Mouse (Mus musculus): Measurements from ENCODE around the gene Gm11172. TPM values are rescaled to one million over a fixed set of nuclear protein-coding genes. Genes with fewer than 3 reads are reported as not detected.
"Not testable (repeated sequence)": the region's sequence is repeated elsewhere in the genome, so short reads cannot be mapped to it uniquely, and the experiment has no call there.

Gene Gm11172
- total and polyA plus RNA-seq, 2 experiments from 2014 or later: not detected

- H3K9ac ChIP-seq (replicated peaks; ENCODE audit: low read depth, low read length): no peak within 1 kb of the TSS
- H3K4me2 ChIP-seq (ENCODE audit: low read depth, low read length): no peak within 1 kb of the TSS
- H3K9me3 ChIP-seq (replicated peaks; ENCODE audit: control insufficient read depth, low read length): no peaks in the 10 kb centered on the region
- TF ChIP-seq CTCF (IDR thresholded peaks at IDR 0.05; ENCODE audit: low read depth) (no peak), EP300 (IDR thresholded peaks at IDR 0.05; ENCODE audit: low read depth) (no peak)
- H3K36me3 ChIP-seq (replicated peaks; ENCODE audit: control insufficient read depth, insufficient read depth, low read length): no peaks in the 10 kb centered on the region
- H3K4me1 ChIP-seq (ENCODE audit: control insufficient read depth, insufficient read depth): peaks cover 11% of the 10 kb centered on the region
- DNase-seq (ENCODE audit: low spot score) (no peak), ATAC-seq (ENCODE audit: insufficient read depth, low read depth) (no peak)
- H3K27ac ChIP-seq (ENCODE audit: low read depth): no peak within 1 kb of the TSS
- no peaks in the 10 kb centered on the region for H3K27me3 ChIP-seq (ENCODE audit: control insufficient read depth, insufficient read depth, low read length)
- 78% methylated on average over 9 of the region's 9 CpGs for WGBS
- no peak within 1 kb of the TSS for H3K4me3 ChIP-seq (ENCODE audit: low read depth, low read length)
Measured at GRCm38 (mm10) chr16:10790702-10791101, 22.0 kb upstream of the Gm11172 start, which contains the start of gene Prm3. TSS of gene Prm3 (minus strand) at chr16:10790914.

GRCm38 (mm10) chr16:10796034-10796433 lies 16.7 kb upstream of the Gm11172 start, which contains the start of gene Prm2:
TSS of gene Prm2 (minus strand) at chr16:10796134.
- Histone ChIP-seq H3K4me1 (ENCODE audit: control insufficient read depth, insufficient read depth) (no peaks in the 10 kb centered on the region), H3K9me3 (replicated peaks; ENCODE audit: control insufficient read depth, low read length) (no peaks in the 10 kb centered on the region), H3K27me3 (ENCODE audit: control insufficient read depth, insufficient read depth, low read length) (peaks cover 11% of the 10 kb centered on the region), H3K27ac (ENCODE audit: low read depth) (no peak within 1 kb of the TSS), H3K4me3 (ENCODE audit: low read depth, low read length) (no peak within 1 kb of the TSS), H3K9ac (replicated peaks; ENCODE audit: low read depth, low read length) (no peak within 1 kb of the TSS), H3K4me2 (ENCODE audit: low read depth, low read length) (no peak within 1 kb of the TSS), H3K36me3 (replicated peaks; ENCODE audit: control insufficient read depth, insufficient read depth, low read length) (no peaks in the 10 kb centered on the region)
- DNase-seq (ENCODE audit: low spot score) (no peak), ATAC-seq (ENCODE audit: insufficient read depth, low read depth) (no peak)
- 76% methylated on average over 6 of the region's 6 CpGs for WGBS
- TF ChIP-seq CTCF (IDR thresholded peaks at IDR 0.05; ENCODE audit: low read depth) (no peak), EP300 (IDR thresholded peaks at IDR 0.05; ENCODE audit: low read depth) (no peak)

- H3K9me3 ChIP-seq (replicated peaks; ENCODE audit: control insufficient read depth, low read length); H3K27ac ChIP-seq (ENCODE audit: low read depth); H3K4me2 ChIP-seq (ENCODE audit: low read depth, low read length); H3K4me3 ChIP-seq (ENCODE audit: low read depth, low read length); H3K9ac ChIP-seq (replicated peaks; ENCODE audit: low read depth, low read length); H3K36me3 ChIP-seq (replicated peaks; ENCODE audit: control insufficient read depth, insufficient read depth, low read length); H3K4me1 ChIP-seq (ENCODE audit: control insufficient read depth, insufficient read depth); H3K27me3 ChIP-seq (ENCODE audit: control insufficient read depth, insufficient read depth, low read length); ATAC-seq (ENCODE audit: insufficient read depth, low read depth); DNase-seq (ENCODE audit: low spot score): not testable (repeated sequence)
- 72% methylated on average over 3 of the region's 3 CpGs for WGBS
Measured at GRCm38 (mm10) chr16:10802420-10802819, 10.3 kb upstream of the Gm11172 start.

GRCm38 (mm10) chr16:10805789-10806527 lies 6.8 kb upstream of the Gm11172 start, which contains the start of gene Prm1:
TSS of gene Prm1 (minus strand) at chr16:10805839.
- H3K4me1 ChIP-seq (ENCODE audit: control insufficient read depth, insufficient read depth): no peaks in the 10 kb centered on the region
- TF ChIP-seq CTCF (IDR thresholded peaks at IDR 0.05; ENCODE audit: low read depth): no peak
- no peak for TF ChIP-seq EP300 (IDR thresholded peaks at IDR 0.05; ENCODE audit: low read depth)

GRCm38 (mm10) chr16:10810376-10810775 lies 2.3 kb upstream of the Gm11172 start:
- no peak overlapping the region for H3K9ac ChIP-seq (replicated peaks; ENCODE audit: low read depth, low read length)
- H3K27ac ChIP-seq (ENCODE audit: low read depth): no peak overlapping the region
- H3K36me3 ChIP-seq (replicated peaks; ENCODE audit: control insufficient read depth, insufficient read depth, low read length): no peaks in the 10 kb centered on the region
- no peak overlapping the region for H3K4me3 ChIP-seq (ENCODE audit: low read depth, low read length)
- peaks cover 9% of the 10 kb centered on the region; the same call in 1 of the 2 replicates for H3K4me1 ChIP-seq (ENCODE audit: control insufficient read depth, insufficient read depth)
- TF ChIP-seq EP300 (IDR thresholded peaks at IDR 0.05; ENCODE audit: low read depth): no peak
- TF ChIP-seq CTCF (IDR thresholded peaks at IDR 0.05; ENCODE audit: low read depth): no peak
- ATAC-seq (ENCODE audit: insufficient read depth, low read depth) (no peak), DNase-seq (ENCODE audit: low spot score) (no peak)
- no peaks in the 10 kb centered on the region for H3K9me3 ChIP-seq (replicated peaks; ENCODE audit: control insufficient read depth, low read length)
- no peak overlapping the region for H3K4me2 ChIP-seq (ENCODE audit: low read depth, low read length)
- H3K27me3 ChIP-seq (ENCODE audit: control insufficient read depth, insufficient read depth, low read length): no peaks in the 10 kb centered on the region
- 93% methylated on average over 1 of the region's 1 CpGs for WGBS

More at GRCm38 (mm10) chr16:10805789-10806527, 6.8 kb upstream of the Gm11172 start, which contains the start of gene Prm1:
- H3K36me3 ChIP-seq (replicated peaks; ENCODE audit: control insufficient read depth, insufficient read depth, low read length): no peaks in the 10 kb centered on the region
- WGBS: 73% methylated on average over 10 of the region's 10 CpGs
- H3K9ac ChIP-seq (replicated peaks; ENCODE audit: low read depth, low read length): no peak within 1 kb of the TSS
- no peak for ATAC-seq (ENCODE audit: insufficient read depth, low read depth)
- H3K27me3 ChIP-seq (ENCODE audit: control insufficient read depth, insufficient read depth, low read length): no peaks in the 10 kb centered on the region
- DNase-seq (ENCODE audit: low spot score): no peak
- no peaks in the 10 kb centered on the region for H3K9me3 ChIP-seq (replicated peaks; ENCODE audit: control insufficient read depth, low read length)
- no peak within 1 kb of the TSS; the same call in 1 of the 2 replicates for H3K27ac ChIP-seq (ENCODE audit: low read depth)
- no peak within 1 kb of the TSS for H3K4me3 ChIP-seq (ENCODE audit: low read depth, low read length)
- no peak within 1 kb of the TSS for H3K4me2 ChIP-seq (ENCODE audit: low read depth, low read length)
